Mouse (Mus musculus) intestine, embryonic 14.5 days (tissue): ENCODE results near the gene Fut11. TPM values are rescaled to one million over a fixed set of nuclear protein-coding genes. Genes with fewer than 3 reads are reported as not detected.
"Not testable (repeated sequence)": the region's sequence is repeated elsewhere in the genome, so short reads cannot be mapped to it uniquely, and the experiment has no call there.

ENCODE experiments used
- ATAC-seq: fragments of 200-750 bp; cut with Nextera tagmentation; replicated peaks from 2 replicates; pipeline ENCODE4 v1.8.0; 2017; ENCODE audit warnings: low read depth, moderate number of reproducible peaks, moderate TSS enrichment, moderate library complexity; ENCODE audit not compliant: low FRiP score, low TSS enrichment
- DNase-seq: peaks from one replicate; pipeline ENCODE4 v3.0.0-alpha.2; 2018; ENCODE audit warnings: low spot score
- H3K27ac ChIP-seq: fragments of 300-500 bp; sonication (generic); 2 replicates; pipeline ENCODE4 v1.5.1; 2014; ENCODE audit warnings: low read depth, mild to moderate bottlenecking, control low read depth
- H3K27me3 ChIP-seq: fragments of 300-500 bp; sonication (generic); replicated peaks from 2 replicates; pipeline ENCODE4 v1.6.1; 2014; ENCODE audit warnings: low read length, control low read depth; ENCODE audit not compliant: control insufficient read depth, insufficient read depth
- H3K36me3 ChIP-seq: fragments of 300-500 bp; sonication (generic); 2 replicates; pipeline ENCODE4 v1.6.1; 2014; ENCODE audit warnings: low read length, control low read depth; ENCODE audit not compliant: control insufficient read depth, insufficient read depth
- H3K4me1 ChIP-seq: fragments of 300-500 bp; sonication (generic); replicated peaks from 2 replicates; pipeline ENCODE4 v1.6.1; 2014; ENCODE audit warnings: low read length, control low read depth, mixed read lengths; ENCODE audit not compliant: control insufficient read depth, insufficient read depth
- H3K4me2 ChIP-seq: fragments of 300-500 bp; sonication (generic); 2 replicates; pipeline ENCODE4 v1.6.1; 2014; ENCODE audit warnings: low read length
- H3K4me3 ChIP-seq: fragments of 300-500 bp; sonication (generic); 2 replicates; pipeline ENCODE4 v1.5.1; 2014; ENCODE audit warnings: low read depth, low read length, control low read depth, mixed read lengths
- H3K9ac ChIP-seq: fragments of 300-500 bp; sonication (generic); 2 replicates; pipeline ENCODE4 v1.6.1; 2014; ENCODE audit warnings: mild to moderate bottlenecking, low read length
- H3K9me3 ChIP-seq: fragments of 300-500 bp; sonication (generic); 2 replicates; pipeline ENCODE4 v1.6.1; 2016; ENCODE audit warnings: low read length, control low read depth; ENCODE audit not compliant: control insufficient read depth
- WGBS: fragments of 180-500 bp; shearing (Covaris S2); extraction: QIAGEN DNeasy Blood & Tissue Kit; methylation state at CpG from one replicate; pipeline ENCODE4 v1.1.7; 2014; 5-methylcytosine and 5-hydroxymethylcytosine counted together
- polyA plus RNA-seq: library from polyadenylated mRNA; unstranded; fragments of >200 nt; fragmentation: Nextera tagmentation; extraction: Ambion mirVana; gene quantifications from 2 replicates; pipeline ENCODE4 v1.2.1, GENCODE M21; 2014

Fut11 gene
- polyA plus RNA-seq, 1 experiment from 2014 or later = 19.6 TPM

DNA sequence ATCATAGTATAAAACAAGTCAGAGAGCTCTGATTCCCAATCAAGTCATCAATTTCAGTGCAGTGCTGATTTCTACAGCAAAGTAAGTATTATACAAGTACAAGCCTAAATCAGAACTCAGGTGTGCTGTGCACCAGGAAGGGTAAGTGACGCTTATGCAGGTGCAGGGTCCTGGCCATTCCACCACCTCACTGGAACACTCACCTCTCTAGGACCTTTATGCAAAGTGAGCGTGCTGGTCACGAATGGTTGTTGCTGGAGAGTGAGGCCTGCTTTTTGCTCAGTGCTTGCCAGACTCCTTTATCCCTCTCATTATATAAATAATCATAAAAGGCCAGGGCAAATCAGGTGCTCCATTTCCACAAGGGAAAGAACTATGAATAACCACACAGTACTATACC, 5.6 kb downstream of the Fut11 start:
- no peaks in the 10 kb centered on the region for H3K9me3 ChIP-seq
- no peak overlapping the region for H3K27ac ChIP-seq
- no peak for DNase-seq
- no peak overlapping the region for H3K4me2 ChIP-seq
- WGBS = 63% methylated on average over 3 of the region's 3 CpGs
- no peak for ATAC-seq
- H3K4me3 ChIP-seq = no peak overlapping the region
- no peaks in the 10 kb centered on the region for H3K27me3 ChIP-seq
- peaks cover 22% of the 10 kb centered on the region for H3K36me3 ChIP-seq
- H3K9ac ChIP-seq = no peak overlapping the region
- H3K4me1 ChIP-seq = peaks cover 51% of the 10 kb centered on the region

DNA sequence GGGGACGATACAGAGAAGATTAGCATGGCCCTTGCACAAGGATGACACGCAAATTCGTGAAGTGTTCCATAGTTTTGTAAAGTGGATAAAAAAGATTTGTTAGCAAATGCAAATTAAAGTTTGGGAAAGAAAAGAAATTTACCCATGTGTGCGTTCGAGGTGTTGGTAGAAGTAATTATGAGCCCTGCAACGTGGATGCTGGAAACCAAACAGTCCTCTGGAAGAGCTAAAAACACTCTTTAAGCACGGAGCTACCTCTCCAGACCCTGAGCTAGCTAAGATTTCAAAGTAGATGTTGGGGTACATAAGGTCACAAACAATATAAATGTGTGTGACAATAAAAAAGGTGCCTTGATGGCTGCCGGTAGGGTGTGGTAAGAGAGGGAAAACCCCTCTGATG, 6.8 kb downstream of the Fut11 start:
- H3K9me3 ChIP-seq = no peaks in the 10 kb centered on the region
- peaks cover 43% of the 10 kb centered on the region for H3K4me1 ChIP-seq
- peak overlapping the region; percentile 86 for H3K4me3 ChIP-seq
- no peak overlapping the region; the same call in 1 of the 2 replicates for H3K27ac ChIP-seq
- H3K4me2 ChIP-seq = peak overlapping the region; percentile 81
- peak overlapping the region; percentile 70; the same call in 1 of the 2 replicates for H3K9ac ChIP-seq
- peaks cover 25% of the 10 kb centered on the region for H3K36me3 ChIP-seq
- H3K27me3 ChIP-seq = no peaks in the 10 kb centered on the region
- DNase-seq (no peak), ATAC-seq (no peak)
- 73% methylated on average over 8 of the region's 8 CpGs for WGBS

DNA sequence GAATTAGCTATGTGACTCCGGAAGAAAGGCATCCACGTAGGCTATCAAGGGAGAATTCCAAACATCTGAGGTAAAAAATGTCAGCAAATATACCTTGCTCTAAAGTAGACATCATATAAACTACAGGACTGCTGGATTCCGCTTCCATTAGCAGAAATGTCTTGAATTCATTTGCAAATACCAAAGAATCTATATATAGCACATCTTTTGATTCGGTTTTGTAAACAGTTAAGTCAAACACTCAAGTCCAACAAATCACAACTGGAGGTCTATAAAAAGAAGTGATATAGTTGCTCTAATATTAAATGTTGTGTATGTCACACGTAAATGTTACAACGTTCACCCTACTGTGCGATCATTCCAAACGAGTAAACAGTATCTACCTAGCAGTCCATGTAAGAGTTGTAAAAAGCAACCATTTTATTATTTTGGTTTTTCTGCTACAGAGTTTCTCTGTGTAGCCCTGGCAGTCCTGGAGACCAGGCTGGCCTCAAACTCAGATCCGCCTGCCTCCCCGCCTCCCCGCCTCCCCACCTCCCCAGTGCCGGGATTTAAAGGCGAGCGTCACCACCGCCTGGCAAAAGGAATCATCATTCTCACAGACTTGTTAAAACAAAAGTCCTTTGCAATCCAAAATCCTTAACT, 7.5 kb downstream of the Fut11 start:
- Histone ChIP-seq H3K9me3 (no peaks in the 10 kb centered on the region), H3K4me2 (peak overlapping the region; percentile 81), H3K4me3 (peak overlapping the region; percentile 86), H3K36me3 (peaks cover 25% of the 10 kb centered on the region), H3K9ac (peak overlapping the region; percentile 70), H3K4me1 (peaks cover 36% of the 10 kb centered on the region), H3K27me3 (no peaks in the 10 kb centered on the region), H3K27ac (peak overlapping the region; percentile 89)
- ATAC-seq (peak; percentile 25), DNase-seq (no peak)
- 6% methylated on average over 15 of the region's 15 CpGs for WGBS

DNA sequence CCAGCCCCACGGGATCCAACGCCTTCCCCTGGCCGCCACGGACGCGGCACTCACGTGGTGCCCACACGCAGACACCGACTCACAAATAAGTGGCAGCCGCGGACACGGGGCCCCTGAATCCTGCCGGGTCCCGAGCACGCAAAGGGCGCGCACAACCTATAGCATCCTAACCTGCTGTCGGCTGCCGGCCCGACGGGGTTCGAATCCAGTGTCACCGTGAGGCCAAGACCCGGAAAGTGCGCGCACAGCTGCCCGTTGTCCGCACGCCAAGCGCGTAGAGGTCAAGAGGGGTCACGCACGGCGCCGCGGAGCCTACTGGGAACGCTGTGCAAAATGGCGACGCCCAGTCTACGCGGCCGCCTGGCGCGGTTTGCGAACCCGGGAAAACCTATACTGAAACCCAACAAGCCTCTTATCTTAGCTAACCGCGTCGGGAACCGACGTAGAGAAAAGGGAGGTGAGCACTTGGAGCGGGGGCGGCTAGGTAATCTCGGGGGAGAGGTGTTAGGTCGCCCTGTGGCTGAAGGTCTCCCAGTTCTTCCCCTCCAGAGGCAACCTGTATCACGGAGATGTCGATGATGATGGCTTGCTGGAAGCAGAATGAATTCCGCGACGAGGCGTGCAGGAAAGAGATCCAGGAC, 8.1 kb downstream of the Fut11 start, which contains the start of gene Chchd1:
Gene Chchd1, plus strand, starts transcription at position 266 of the 641 bp plus-strand sequence.
- ATAC-seq = peak; percentile 74
- no peaks in the 10 kb centered on the region for H3K9me3 ChIP-seq
- peak within 1 kb of the TSS; percentile 70 for H3K9ac ChIP-seq
- DNase-seq = peak; percentile 96
- no peaks in the 10 kb centered on the region for H3K27me3 ChIP-seq
- under 1% methylated on average over 61 of the region's 61 CpGs for WGBS
- H3K36me3 ChIP-seq = peaks cover 25% of the 10 kb centered on the region
- peak within 1 kb of the TSS; percentile 86 for H3K4me3 ChIP-seq
- peaks cover 31% of the 10 kb centered on the region for H3K4me1 ChIP-seq
- peak within 1 kb of the TSS; percentile 81 for H3K4me2 ChIP-seq
- H3K27ac ChIP-seq = peak within 1 kb of the TSS; percentile 89

DNA sequence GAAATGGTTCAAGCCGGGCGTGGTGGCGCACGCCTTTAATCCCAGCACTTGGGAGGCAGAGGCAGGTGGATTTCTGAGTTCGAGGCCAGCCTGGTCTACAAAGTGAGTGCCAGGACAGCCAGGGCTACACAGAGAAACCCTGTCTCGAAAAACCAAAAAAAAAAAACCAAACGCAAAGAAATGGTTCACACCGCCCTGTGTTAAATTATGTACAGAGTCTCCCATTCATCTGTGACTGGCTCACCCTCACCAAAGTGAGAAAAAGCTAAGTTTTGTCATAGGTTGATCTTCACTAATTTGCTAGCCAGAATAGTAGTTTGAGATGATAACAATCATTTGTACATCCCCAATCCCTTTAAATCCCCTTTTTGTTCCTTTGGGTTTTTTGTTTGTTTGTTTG, 8.7 kb downstream of the Fut11 start:
- peak overlapping the region; percentile 89; the same call in 1 of the 2 replicates for H3K27ac ChIP-seq
- WGBS = 9% methylated on average over 7 of the region's 8 CpGs
- ATAC-seq, H3K27me3 ChIP-seq, H3K9me3 ChIP-seq, DNase-seq: not testable (repeated sequence)
- peak overlapping the region; percentile 86 for H3K4me3 ChIP-seq
- H3K36me3 ChIP-seq = peaks cover 25% of the 10 kb centered on the region
- H3K4me2 ChIP-seq = peak overlapping the region; percentile 81
- H3K4me1 ChIP-seq = peaks cover 27% of the 10 kb centered on the region
- H3K9ac ChIP-seq = peak overlapping the region; percentile 70

DNA sequence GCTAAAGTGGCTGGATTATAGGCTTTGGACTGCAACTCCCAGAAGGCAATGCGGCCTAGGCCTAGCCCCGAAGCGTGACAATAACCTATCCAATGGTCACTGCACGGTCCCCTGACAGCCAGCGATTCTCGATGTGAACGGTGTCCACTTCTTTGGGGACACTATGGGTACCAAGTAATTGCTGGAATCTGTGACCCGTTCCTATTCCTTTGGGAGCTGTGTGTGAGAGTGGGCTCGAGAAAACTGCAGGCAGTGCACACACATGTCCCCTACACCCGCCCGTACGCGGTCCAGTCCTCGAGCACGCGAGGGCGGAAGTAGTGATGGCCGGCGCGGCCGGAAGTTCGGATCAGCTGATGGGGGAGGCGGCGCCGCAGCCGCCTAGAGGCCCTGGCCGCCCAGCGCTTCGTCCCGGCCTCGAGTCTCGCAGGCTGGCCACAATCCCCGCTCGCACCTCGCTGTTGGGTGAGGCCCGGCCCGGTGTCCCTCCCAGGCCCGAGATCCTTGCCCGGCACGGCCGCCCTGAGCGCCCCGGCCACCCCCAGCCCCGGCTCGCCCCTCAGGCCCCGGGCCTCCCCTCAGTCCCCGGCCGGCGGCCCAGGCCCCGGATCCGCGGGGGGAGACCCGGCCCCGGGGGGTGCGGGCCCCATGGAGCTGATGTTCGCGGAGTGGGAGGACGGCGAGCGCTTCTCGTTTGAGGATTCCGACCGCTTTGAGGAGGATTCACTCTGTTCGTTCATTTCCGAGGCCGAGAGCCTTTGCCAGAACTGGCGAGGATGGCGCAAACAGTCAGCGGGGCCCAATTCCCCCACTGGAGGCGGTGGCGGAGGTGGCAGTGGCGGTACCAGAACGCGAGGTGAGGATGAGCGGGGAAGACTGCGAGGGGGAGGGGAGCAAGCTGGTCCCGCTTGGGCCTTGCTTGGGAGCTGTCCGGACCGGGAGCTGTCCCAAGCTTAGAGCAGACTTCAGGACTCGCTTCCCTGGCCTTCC, 12.7 kb downstream of the Fut11 start, which contains the start of gene Zswim8:
Gene Zswim8, plus strand, starts transcription at position 352 of the 990 bp plus-strand sequence.
- 1% methylated on average over 79 of the region's 80 CpGs for WGBS
- Histone ChIP-seq H3K27ac (peak within 1 kb of the TSS; percentile 79), H3K4me3 (peak within 1 kb of the TSS; percentile 98), H3K4me1 (peaks cover 14% of the 10 kb centered on the region), H3K36me3 (peaks cover 40% of the 10 kb centered on the region), H3K9me3 (no peaks in the 10 kb centered on the region), H3K4me2 (peak within 1 kb of the TSS; percentile 67), H3K9ac (peak within 1 kb of the TSS; percentile 89), H3K27me3 (no peaks in the 10 kb centered on the region)
- peak; percentile 97 for DNase-seq
- peak; percentile 88 for ATAC-seq

DNA sequence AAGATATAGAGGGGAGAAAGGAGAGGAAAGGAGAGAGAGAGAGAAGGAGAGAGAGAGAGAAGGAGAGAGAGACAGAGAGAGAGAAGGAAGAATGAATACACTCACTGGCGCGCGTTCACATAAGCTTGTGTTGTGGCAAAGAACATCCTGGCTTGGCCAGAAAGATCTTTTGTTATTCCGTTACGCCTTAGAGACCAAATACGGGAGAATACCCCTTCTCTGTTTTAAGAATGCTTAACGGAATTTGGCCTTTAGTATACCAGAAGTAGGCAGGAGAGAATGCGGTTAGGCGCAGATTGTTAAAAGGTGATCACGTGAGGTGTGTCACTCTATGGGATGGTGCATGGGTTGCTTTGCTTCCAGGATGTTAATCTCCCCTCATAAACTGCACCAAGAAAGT, 13.5 kb downstream of the Fut11 start:
- H3K4me1 ChIP-seq = peaks cover 14% of the 10 kb centered on the region
- peaks cover 46% of the 10 kb centered on the region for H3K36me3 ChIP-seq
- no peak for DNase-seq
- H3K9ac ChIP-seq = peak overlapping the region; percentile 89
- H3K4me3 ChIP-seq = peak overlapping the region; percentile 98
- H3K4me2 ChIP-seq = peak overlapping the region; percentile 67
- H3K27ac ChIP-seq = 0 out of 2 replicates have a peak overlapping the region, but pooled peaks have one; percentile 79
- WGBS = 6% methylated on average over 10 of the region's 10 CpGs
- no peak for ATAC-seq
- no peaks in the 10 kb centered on the region for H3K27me3 ChIP-seq
- H3K9me3 ChIP-seq = no peaks in the 10 kb centered on the region

DNA sequence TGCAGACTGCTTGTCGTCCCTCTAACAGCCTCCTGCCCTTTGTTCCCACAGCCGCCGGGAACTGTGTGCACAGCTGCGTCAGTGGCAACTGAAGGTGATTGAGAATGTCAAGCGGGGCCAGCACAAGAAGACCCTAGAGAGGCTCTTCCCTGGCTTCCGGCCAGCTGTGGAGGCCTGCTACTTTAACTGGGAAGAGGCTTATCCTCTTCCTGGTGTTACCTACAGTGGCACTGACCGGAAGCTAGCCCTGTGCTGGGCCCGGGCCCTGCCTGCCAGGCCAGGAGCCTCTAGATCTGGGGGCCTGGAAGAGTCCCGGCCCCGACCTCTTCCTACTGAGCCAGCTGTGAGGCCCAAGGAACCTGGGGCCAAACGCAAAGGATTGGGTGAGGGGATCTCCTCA, 19.1 kb downstream of the Fut11 start:
- H3K4me2 ChIP-seq = no peak overlapping the region
- H3K4me1 ChIP-seq = peaks cover 4% of the 10 kb centered on the region
- DNase-seq = no peak
- H3K4me3 ChIP-seq = no peak overlapping the region
- H3K9ac ChIP-seq = no peak overlapping the region
- no peaks in the 10 kb centered on the region for H3K27me3 ChIP-seq
- WGBS = 73% methylated on average over 11 of the region's 11 CpGs
- no peaks in the 10 kb centered on the region for H3K9me3 ChIP-seq
- ATAC-seq = no peak
- H3K27ac ChIP-seq = no peak overlapping the region
- peaks cover 87% of the 10 kb centered on the region for H3K36me3 ChIP-seq
